Comparison of ENCODE assay signal across 14 mouse cellular contexts in genomic region chr8:47355340-47355906, GRCm38 (mm10).
"Had no signal": no experiment of that assay in that cellular context is flagged by ENCODE, and none has a peak within 500 bp of the region (broad histone marks: within the 10 kb centered on the region; RNA-seq: fewer than 3 reads in every experiment).

No protein-coding gene starts in this region.

- H3K9ac ChIP-seq: lung, embryonic 14.5 days; midbrain, embryonic 12.5 days; neural tube, embryonic 13.5 days; neural tube, embryonic 15.5 days; stomach, embryonic 15.5 days had no signal

- H3K9me3 ChIP-seq: midbrain, embryonic 10.5 days; midbrain, embryonic 12.5 days; neural tube, embryonic 13.5 days; neural tube, embryonic 15.5 days; stomach, embryonic 15.5 days had no signal

- H3K27ac ChIP-seq: midbrain, embryonic 10.5 days; midbrain, embryonic 12.5 days; neural tube, embryonic 13.5 days; neural tube, embryonic 15.5 days; stomach, embryonic 15.5 days had no signal

- ATAC-seq: midbrain, embryonic 16.5 days had no signal

- H3K4me1 ChIP-seq: midbrain, embryonic 10.5 days had no signal

- DNase-seq: retina, postnatal 1 day; right cerebral cortex, postnatal 25 days; right cerebral cortex, postnatal 4 days; thymus, adult 18-20 months; thymus, postnatal 25 days; thymus, postnatal 4 days had no signal

- H3K36me3 ChIP-seq: midbrain, embryonic 10.5 days; midbrain, embryonic 12.5 days; neural tube, embryonic 13.5 days; neural tube, embryonic 15.5 days; stomach, embryonic 15.5 days had no signal

- H3K27me3 ChIP-seq: midbrain, embryonic 12.5 days; neural tube, embryonic 15.5 days; stomach, embryonic 15.5 days had no signal

- H3K4me3 ChIP-seq: midbrain, embryonic 10.5 days; midbrain, embryonic 12.5 days; myocyte; neural tube, embryonic 13.5 days; neural tube, embryonic 15.5 days; stomach, embryonic 15.5 days had no signal

- H3K4me2 ChIP-seq: lung, embryonic 14.5 days; midbrain, embryonic 12.5 days; neural tube, embryonic 13.5 days; neural tube, embryonic 15.5 days; stomach, embryonic 15.5 days had no signal
